Comparison of ENCODE assay signal across 15 mouse cellular contexts in genomic region chr2:172726701-172727100, GRCm38 (mm10).
DNase-seq lines count a peak whose midpoint lies in the region; ATAC-seq and TF ChIP-seq lines count a peak whose summit lies in the region.
"Had no signal": no experiment of that assay in that cellular context is flagged by ENCODE, and none has a peak within 500 bp of the region (broad histone marks: within the 10 kb centered on the region; RNA-seq: fewer than 3 reads in every experiment).

No protein-coding gene starts in this region.

- WGBS in forebrain, embryonic 10.5 days: 2% methylated on average over 13 of the region's 13 CpGs
- 3% methylated on average over 13 of the region's 13 CpGs for WGBS in forebrain, embryonic 16.5 days
- 4% methylated on average over 13 of the region's 13 CpGs for WGBS in hindbrain, embryonic 12.5 days
- 4% methylated on average over 13 of the region's 13 CpGs for WGBS in hindbrain, postnatal 0 days
- WGBS in forebrain, embryonic 14.5 days: 6% methylated on average over 13 of the region's 13 CpGs

- H3K9ac ChIP-seq in forebrain, embryonic 16.5 days (replicated peaks; ENCODE audit: low read depth, low read length): no peak overlapping the region
- no peak overlapping the region for H3K9ac ChIP-seq in hindbrain, embryonic 12.5 days
- no peak overlapping the region for H3K9ac ChIP-seq in hindbrain, postnatal 0 days (replicated peaks; ENCODE audit: low read length)
- H3K9ac ChIP-seq in forebrain, embryonic 14.5 days (ENCODE audit: low read length): peak overlapping the region; percentile 29; the same call in 1 of the 2 replicates

- peaks cover 90% of the 10 kb centered on the region for H3K27me3 ChIP-seq in forebrain, embryonic 10.5 days (ENCODE audit: poor library complexity, severe bottlenecking)
- H3K27me3 ChIP-seq in forebrain, embryonic 16.5 days (replicated peaks; ENCODE audit: control insufficient read depth, insufficient read depth, low read length): peaks cover 6% of the 10 kb centered on the region; the same call in 1 of the 2 replicates
- H3K27me3 ChIP-seq in hindbrain, embryonic 12.5 days: peaks cover 91% of the 10 kb centered on the region
- peaks cover 61% of the 10 kb centered on the region for H3K27me3 ChIP-seq in hindbrain, postnatal 0 days (ENCODE audit: insufficient read depth, low read length)
- peaks cover 13% of the 10 kb centered on the region; the same call in 1 of the 2 replicates for H3K27me3 ChIP-seq in forebrain, embryonic 14.5 days (replicated peaks; ENCODE audit: control insufficient read depth, insufficient read depth, low read length)

- peak overlapping the region; percentile 87 for H3K27ac ChIP-seq in forebrain, embryonic 10.5 days
- no peak overlapping the region for H3K27ac ChIP-seq in forebrain, embryonic 16.5 days (ENCODE audit: low read length)
- H3K27ac ChIP-seq in hindbrain, embryonic 12.5 days: no peak overlapping the region
- no peak overlapping the region for H3K27ac ChIP-seq in hindbrain, postnatal 0 days
- H3K27ac ChIP-seq in forebrain, embryonic 14.5 days (ENCODE audit: low read depth, low read length): peak overlapping the region; percentile 58; the same call in 1 of the 2 replicates
- H3K27ac ChIP-seq: kidney, postnatal 0 days had no signal

- no peak overlapping the region for H3K4me2 ChIP-seq in forebrain, embryonic 16.5 days (ENCODE audit: low read length)
- H3K4me2 ChIP-seq in hindbrain, embryonic 12.5 days (replicated peaks): peak overlapping the region; percentile 72
- no peak overlapping the region for H3K4me2 ChIP-seq in hindbrain, postnatal 0 days (ENCODE audit: low read depth, low read length)
- peak overlapping the region; percentile 72 for H3K4me2 ChIP-seq in forebrain, embryonic 14.5 days (ENCODE audit: low read length)

- TF ChIP-seq CTCF in hindbrain, postnatal 0 days (IDR thresholded peaks at IDR 0.05; ENCODE audit: low read depth): no peak

- intact Hi-C loops in left cerebral cortex, postnatal 25 days (cut with DNase I): loop anchor here (10.0 kb wide), 1 partner anchor 172 kb away; no protein-coding TSS in a partner anchor

- H3K4me3 ChIP-seq in forebrain, embryonic 10.5 days: peak overlapping the region; percentile 40
- H3K4me3 ChIP-seq in forebrain, embryonic 16.5 days (replicated peaks; ENCODE audit: low read length): no peak overlapping the region
- no peak overlapping the region for H3K4me3 ChIP-seq in hindbrain, embryonic 12.5 days
- no peak overlapping the region for H3K4me3 ChIP-seq in hindbrain, postnatal 0 days (ENCODE audit: low read length)
- H3K4me3 ChIP-seq in forebrain, embryonic 14.5 days (ENCODE audit: low read depth, low read length): no peak overlapping the region

- H3K4me1 ChIP-seq in forebrain, embryonic 10.5 days: peaks cover 66% of the 10 kb centered on the region
- peaks cover 22% of the 10 kb centered on the region for H3K4me1 ChIP-seq in forebrain, embryonic 16.5 days (replicated peaks; ENCODE audit: control insufficient read depth, insufficient read depth, low read length)
- H3K4me1 ChIP-seq in hindbrain, embryonic 12.5 days: peaks cover 31% of the 10 kb centered on the region
- no peaks in the 10 kb centered on the region for H3K4me1 ChIP-seq in hindbrain, postnatal 0 days (ENCODE audit: insufficient read depth, low read length)
- H3K4me1 ChIP-seq in forebrain, embryonic 14.5 days (ENCODE audit: control insufficient read depth, insufficient read depth, low read length): peaks cover 13% of the 10 kb centered on the region

- no peaks in the 10 kb centered on the region for H3K9me3 ChIP-seq in forebrain, embryonic 10.5 days
- H3K9me3 ChIP-seq in forebrain, embryonic 16.5 days (ENCODE audit: control insufficient read depth, low read length): no peaks in the 10 kb centered on the region
- no peaks in the 10 kb centered on the region for H3K9me3 ChIP-seq in hindbrain, embryonic 12.5 days (replicated peaks)
- no peaks in the 10 kb centered on the region for H3K9me3 ChIP-seq in hindbrain, postnatal 0 days (ENCODE audit: low read length)
- no peaks in the 10 kb centered on the region for H3K9me3 ChIP-seq in forebrain, embryonic 14.5 days (replicated peaks; ENCODE audit: control insufficient read depth, low read length)

- ATAC-seq in forebrain, embryonic 16.5 days: no peak
- no peak for ATAC-seq in hindbrain, embryonic 12.5 days (ENCODE audit: low FRiP score)
- ATAC-seq in hindbrain, postnatal 0 days: no peak
- ATAC-seq in forebrain, embryonic 14.5 days: no peak

- peak; percentile 35 for DNase-seq in forebrain, embryonic 10.5 days (ENCODE audit: extremely low spot score, low spot score)
- DNase-seq in hindbrain, postnatal 0 days (ENCODE audit: low spot score): no peak
- DNase-seq in Muller cell, postnatal 12 days (ENCODE audit: inconsistent ontology term): peak; percentile 14
- no peak for DNase-seq in forebrain, embryonic 14.5 days (ENCODE audit: low spot score)
- DNase-seq in left cerebral cortex, postnatal 25 days (ENCODE audit: low spot score in 2 of 2): no peak
- no peak for DNase-seq in left cerebral cortex, adult 11 months (ENCODE audit: low spot score)
- DNase-seq: adrenal gland, adult 8-10 months; cerebellum, postnatal 14 days; gastrocnemius, postnatal 25 days; liver; lung, postnatal 14 days; right cerebral cortex, postnatal 25 days had no signal

- no peaks in the 10 kb centered on the region for H3K36me3 ChIP-seq in forebrain, embryonic 10.5 days (replicated peaks)
- no peaks in the 10 kb centered on the region for H3K36me3 ChIP-seq in forebrain, embryonic 16.5 days (ENCODE audit: control insufficient read depth, insufficient read depth)
- H3K36me3 ChIP-seq in hindbrain, embryonic 12.5 days: no peaks in the 10 kb centered on the region
- no peaks in the 10 kb centered on the region for H3K36me3 ChIP-seq in hindbrain, postnatal 0 days (ENCODE audit: insufficient read depth, low read length)
- no peaks in the 10 kb centered on the region for H3K36me3 ChIP-seq in forebrain, embryonic 14.5 days (ENCODE audit: control insufficient read depth, insufficient read depth, low read length)

Comparison
In these comparisons a context has a peak if more than half of its experiments do, and no peak if none do; other contexts are left out.
1. DNase-seq: peak in forebrain, embryonic 10.5 days (single experiment) and Muller cell, postnatal 12 days (single experiment); none in hindbrain, postnatal 0 days (single experiment), forebrain, embryonic 14.5 days (single experiment), left cerebral cortex, postnatal 25 days (0 of 2) and left cerebral cortex, adult 11 months (single experiment).
2. H3K27ac ChIP-seq: peak in forebrain, embryonic 10.5 days (single experiment) and forebrain, embryonic 14.5 days (single experiment); none in forebrain, embryonic 16.5 days (single experiment), hindbrain, embryonic 12.5 days (single experiment) and hindbrain, postnatal 0 days (single experiment).
3. H3K4me2 ChIP-seq: peak in hindbrain, embryonic 12.5 days (single experiment) and forebrain, embryonic 14.5 days (single experiment); none in forebrain, embryonic 16.5 days (single experiment) and hindbrain, postnatal 0 days (single experiment).